Mouse (Mus musculus): ENCODE data around the gene Alox8. TPM values are rescaled to one million over a fixed set of nuclear protein-coding genes. Genes with fewer than 3 reads are reported as not detected.
A peak's percentile ranks its signal among the peaks of the same experiment; 100 is the strongest.

Alox8 gene
- total and polyA plus RNA-seq, 3 experiments, result 0.10 to 0.30 TPM; not detected in 1

GRCm38 (mm10) chr11:69150444-69150843 is 47.2 kb downstream of the Alox8 start:
- Histone ChIP-seq H3K4me2 (ENCODE audit: insufficient read depth, low read depth, poor library complexity, severe bottlenecking) (peak overlapping the region; percentile 32), H3K9me3 (replicated peaks; ENCODE audit: low read length) (no peaks in the 10 kb centered on the region), H3K4me1 (ENCODE audit: control insufficient read depth in 1 of 2, insufficient read depth in 2 of 2) (0 out of 4 replicates have a peak, but pooled peaks cover 0 to 5% of the 10 kb centered on the region in 2 experiments), H3K27me3 (replicated peaks) (peaks cover 87% of the 10 kb centered on the region), H3K79me2 (replicated peaks; ENCODE audit: control insufficient read depth, extremely low read depth, insufficient read depth, poor library complexity, severe bottlenecking) (no peaks in the 10 kb centered on the region), H3K9ac (ENCODE audit: insufficient read depth, low read depth) (no peak overlapping the region), H3K27ac (ENCODE audit: insufficient read depth, low read depth) (no peak overlapping the region), H3K4me3 (replicated peaks in 1 of 3; ENCODE audit: low read depth in 2 of 3, low read length in 2 of 3, poor library complexity in 1 of 3) (no peak overlapping the region), H3K36me3 (replicated peaks in 1 of 2; ENCODE audit: control insufficient read depth in 1 of 2, insufficient read depth in 1 of 2, low read length in 1 of 2) (no peaks in the 10 kb centered on the region)
- DNase-seq (ENCODE audit: extremely low read depth), result peak; percentile 62
- no peak for TF ChIP-seq POLR2A (IDR thresholded peaks at IDR 0.05; ENCODE audit: low read depth, low read length)
- TF ChIP-seq SMC3 (IDR thresholded peaks at IDR 0.05; ENCODE audit: low read depth, low read length), result peak; percentile 90
- no peak for TF ChIP-seq ZKSCAN1 (IDR thresholded peaks at IDR 0.05; ENCODE audit: borderline replicate concordance, low read depth, low read length)
- TF ChIP-seq ZNF384 (IDR thresholded peaks at IDR 0.05; ENCODE audit: low read depth, low read length), result peak; percentile 93
- TF ChIP-seq ELF1 (IDR thresholded peaks at IDR 0.05; ENCODE audit: low read depth, low read length), result no peak
- no peak for TF ChIP-seq MYC (IDR thresholded peaks at IDR 0.05; ENCODE audit: low read depth, low read length)
- no peak for TF ChIP-seq MAX (IDR thresholded peaks at IDR 0.05; ENCODE audit: low read length)
- TF ChIP-seq ZC3H11A (IDR thresholded peaks at IDR 0.05; ENCODE audit: low read depth, low read length), result peak; percentile 44
- no peak for TF ChIP-seq EP300 (IDR thresholded peaks at IDR 0.05; ENCODE audit: low read length)
- 0 out of 2 replicates have a peak, but pooled peaks have one; percentile 11 for TF ChIP-seq MEF2A (IDR thresholded peaks at IDR 0.05; ENCODE audit: borderline replicate concordance, low read depth, low read length)
- no peak for TF ChIP-seq POLR2AphosphoS2 (IDR thresholded peaks at IDR 0.05; ENCODE audit: low read depth, low read length)
- no peak for TF ChIP-seq ETS1 (conservative IDR thresholded peaks at IDR 0.05; ENCODE audit: low read depth, low read length)
- no peak for TF ChIP-seq USF1 (IDR thresholded peaks at IDR 0.05; ENCODE audit: low read depth, low read length)
- no peak for TF ChIP-seq JUN (IDR thresholded peaks at IDR 0.05; ENCODE audit: insufficient read depth, low read depth, low read length)
- TF ChIP-seq KAT2A (IDR thresholded peaks at IDR 0.05; ENCODE audit: insufficient replicate concordance, low read length), result no peak
- no peak for TF ChIP-seq RCOR1 (conservative IDR thresholded peaks at IDR 0.05; ENCODE audit: low read depth, low read length)
- no peak for TF ChIP-seq CHD2 (IDR thresholded peaks at IDR 0.05; ENCODE audit: low read length)
- TF ChIP-seq MXI1 (IDR thresholded peaks at IDR 0.05; ENCODE audit: low read depth, low read length), result no peak
- TF ChIP-seq UBTF (IDR thresholded peaks at IDR 0.05; ENCODE audit: low read depth, low read length), result no peak
- 0 out of 2 replicates have a peak, but pooled peaks have one; percentile 18 for TF ChIP-seq HCFC1 (IDR thresholded peaks at IDR 0.05; ENCODE audit: low read depth, low read length)
- peak; percentile 60 to 92; a peak in 3 of 4 replicates for TF ChIP-seq CTCF (conservative IDR thresholded peaks at IDR 0.05 in 1 of 2, IDR thresholded peaks at IDR 0.05 in 1 of 2; ENCODE audit: low read depth in 2 of 2, low read length in 2 of 2)
- TF ChIP-seq ZMIZ1 (IDR thresholded peaks at IDR 0.05; ENCODE audit: low read depth, low read length), result no peak
- TF ChIP-seq TCF12 (IDR thresholded peaks at IDR 0.05; ENCODE audit: low read depth, low read length), result no peak; the same call in 1 of the 2 replicates
- TF ChIP-seq CHD1 (IDR thresholded peaks at IDR 0.05; ENCODE audit: low read depth, low read length), result no peak
- 0 out of 2 replicates have a peak, but pooled peaks have one; percentile 49 for TF ChIP-seq SIN3A (IDR thresholded peaks at IDR 0.05; ENCODE audit: low read length)
- no peak for TF ChIP-seq PAX5 (IDR thresholded peaks at IDR 0.05; ENCODE audit: low read length)
- no peak for TF ChIP-seq MAFK (IDR thresholded peaks at IDR 0.05; ENCODE audit: insufficient replicate concordance, low read length)
- TF ChIP-seq IRF4 (IDR thresholded peaks at IDR 0.05; ENCODE audit: low read depth, low read length), result peak; percentile 48; the same call in 1 of the 2 replicates
- TF ChIP-seq E2F4 (IDR thresholded peaks at IDR 0.05; ENCODE audit: insufficient replicate concordance, low read depth, low read length), result no peak
- no peak for TF ChIP-seq NRF1 (IDR thresholded peaks at IDR 0.05; ENCODE audit: low read depth, low read length)
- TF ChIP-seq GABPA (IDR thresholded peaks at IDR 0.05; ENCODE audit: insufficient replicate concordance, low read depth, low read length), result no peak
- TF ChIP-seq USF2 (conservative IDR thresholded peaks at IDR 0.05; ENCODE audit: low read depth, low read length), result no peak
- peak; percentile 80 for TF ChIP-seq RAD21 (IDR thresholded peaks at IDR 0.05; ENCODE audit: low read depth, low read length)
- TF ChIP-seq NELFE (IDR thresholded peaks at IDR 0.05; ENCODE audit: low read depth, low read length), result peak; percentile 39; the same call in 1 of the 2 replicates
- peak; percentile 52 for TF ChIP-seq JUND (conservative IDR thresholded peaks at IDR 0.05; ENCODE audit: low read depth, low read length)
- TF ChIP-seq BHLHE40 (IDR thresholded peaks at IDR 0.05; ENCODE audit: low read depth, low read length), result 0 out of 2 replicates have a peak, but pooled peaks have one; percentile 7
- TF ChIP-seq MAZ (IDR thresholded peaks at IDR 0.05; ENCODE audit: low read depth, low read length), result no peak
- 0 out of 2 replicates have a peak, but pooled peaks have one; percentile 49 for TF ChIP-seq TBP (conservative IDR thresholded peaks at IDR 0.05; ENCODE audit: low read depth, low read length)
- dilution Hi-C loops (cut with MboI; ENCODE audit: extremely low pct_ligation_motif_present, extremely low pct_unique_long_range_greater_than_20kb, low sequenced_read_pairs), result no loop called here
- in situ Hi-C loops (cut with MboI; ENCODE audit: low pct_ligation_motif_present, low pct_unique_long_range_greater_than_20kb, low sequenced_read_pairs), result no loop called here

Data from CH12.LX (cell line).